Mouse (Mus musculus) Patski (cell line): ENCODE results near the gene Dusp18. TPM values are rescaled to one million over a fixed set of nuclear protein-coding genes. Genes with fewer than 3 reads are reported as not detected.

ENCODE experiments used
- ATAC-seq: fragments of 100-300 bp; one replicate; pipeline ENCODE4 v1.8.0; 2021
- CTCF ChIA-PET: fragments of 350-600 bp; sonication (Branson Sonifier 250); formaldehyde crosslinking; loops from one replicate; lab custom pipeline; 2022; ENCODE audit warnings: inconsistent platforms; lab: Charles Lee
- POLR2A ChIA-PET: fragments of 350-600 bp; sonication (Branson Sonifier 250); formaldehyde crosslinking; loops from one replicate; lab custom pipeline; 2022; ENCODE audit warnings: antibody characterized with exemption, inconsistent platforms; lab: Charles Lee
- DNase-seq: peaks from one replicate; pipeline ENCODE4 v3.0.0-alpha.2; 2011; ENCODE audit warnings: low read depth, low spot score
- H3K27me3 ChIP-seq: fragments of 371-371 bp; one replicate; pipeline ENCODE4 v1.5.1; 2021
- CTCF ChIP-seq: fragments of 100-300 bp; IDR thresholded peaks from one replicate; pipeline ENCODE4 v1.5.1; 2021
- in situ Hi-C: fragments of 300-500 bp; cut with MboI; formaldehyde crosslinking; loops from 3 replicates; pipeline ENCODE4 v1.11.1; 2018; ENCODE audit warnings: low pct_unique_long_range_greater_than_20kb, mixed read lengths
- polyA plus RNA-seq: library from polyadenylated mRNA; unstranded; gene quantifications from one replicate; pipeline ENCODE4 v1.2.3, GENCODE M21; 2021

The Dusp18 gene
- polyA plus RNA-seq, 1 experiment from 2014 or later: 16.4 TPM

DNA sequence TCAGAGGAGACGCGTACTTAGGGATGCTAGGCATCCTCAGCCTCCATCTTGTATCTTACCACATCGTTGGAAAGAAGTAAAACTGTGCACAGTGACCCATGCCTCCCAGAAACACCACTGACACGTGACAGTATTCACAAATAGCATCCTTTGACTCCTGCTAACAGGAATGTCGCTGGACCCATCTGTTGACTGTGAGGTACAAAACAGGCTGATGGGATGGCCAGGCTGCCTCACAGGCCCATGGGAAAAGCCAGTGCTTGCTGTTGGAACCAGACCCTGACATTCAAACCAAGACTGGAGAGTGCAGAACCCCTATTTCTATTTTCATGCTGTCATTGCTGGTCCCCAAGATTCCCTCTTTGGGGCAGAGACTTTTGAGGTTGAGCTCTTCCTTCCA lies 37.1 kb upstream of the Dusp18 start:
- TF ChIP-seq CTCF: no peak
- ChIA-PET POLR2A (no interaction called here), CTCF (interaction anchor here (0.8 to 1.1 kb wide), 2 partner anchors 17 to 24 kb away, joined by 3 read pairs; no protein-coding TSS in a partner anchor)
- no peak for ATAC-seq
- in situ Hi-C loops: no loop called here
- no peak for DNase-seq
- no peaks in the 10 kb centered on the region for H3K27me3 ChIP-seq

DNA sequence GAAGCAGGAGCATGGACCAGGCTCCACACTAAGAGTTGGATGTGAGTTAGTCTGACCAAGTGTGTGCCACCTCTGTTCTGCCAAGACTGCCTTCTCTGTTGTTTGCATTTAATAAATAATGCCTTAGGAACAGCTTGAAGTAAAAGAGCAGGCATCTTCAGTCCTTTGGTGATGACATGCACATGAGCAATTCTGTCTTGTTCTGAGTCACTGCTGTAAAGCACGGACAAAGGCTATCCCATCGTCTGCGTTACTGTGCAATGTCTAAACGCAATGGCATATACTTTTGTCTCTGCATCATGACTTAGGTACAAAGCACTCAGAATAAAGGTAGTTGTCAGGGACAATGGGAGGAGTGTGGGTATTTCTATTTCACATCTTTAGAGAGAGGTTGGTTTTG lies 35.3 kb upstream of the Dusp18 start:
- no peak for TF ChIP-seq CTCF
- POLR2A ChIA-PET: no interaction called here
- CTCF ChIA-PET: interaction anchor here (1.7 kb wide), 1 partner anchor 51 kb away, joined by 4 read pairs; no protein-coding TSS in a partner anchor
- no peak for ATAC-seq
- in situ Hi-C loops: no loop called here
- no peak for DNase-seq
- H3K27me3 ChIP-seq: no peaks in the 10 kb centered on the region

GRCm38 (mm10) chr11:3860361-3860760 lies 34.7 kb upstream of the Dusp18 start:
- no peak for ATAC-seq
- DNase-seq: no peak
- ChIA-PET POLR2A (interaction anchor here (0.7 kb wide), 1 partner anchor 8 kb away, joined by 3 read pairs; no protein-coding TSS in a partner anchor), CTCF (interaction anchor here (1.0 to 1.7 kb wide), 2 partner anchors 12 to 52 kb away, joined by 3 to 4 read pairs; no protein-coding TSS in a partner anchor)
- TF ChIP-seq CTCF: no peak
- in situ Hi-C loops: no loop called here
- no peaks in the 10 kb centered on the region for H3K27me3 ChIP-seq

DNA sequence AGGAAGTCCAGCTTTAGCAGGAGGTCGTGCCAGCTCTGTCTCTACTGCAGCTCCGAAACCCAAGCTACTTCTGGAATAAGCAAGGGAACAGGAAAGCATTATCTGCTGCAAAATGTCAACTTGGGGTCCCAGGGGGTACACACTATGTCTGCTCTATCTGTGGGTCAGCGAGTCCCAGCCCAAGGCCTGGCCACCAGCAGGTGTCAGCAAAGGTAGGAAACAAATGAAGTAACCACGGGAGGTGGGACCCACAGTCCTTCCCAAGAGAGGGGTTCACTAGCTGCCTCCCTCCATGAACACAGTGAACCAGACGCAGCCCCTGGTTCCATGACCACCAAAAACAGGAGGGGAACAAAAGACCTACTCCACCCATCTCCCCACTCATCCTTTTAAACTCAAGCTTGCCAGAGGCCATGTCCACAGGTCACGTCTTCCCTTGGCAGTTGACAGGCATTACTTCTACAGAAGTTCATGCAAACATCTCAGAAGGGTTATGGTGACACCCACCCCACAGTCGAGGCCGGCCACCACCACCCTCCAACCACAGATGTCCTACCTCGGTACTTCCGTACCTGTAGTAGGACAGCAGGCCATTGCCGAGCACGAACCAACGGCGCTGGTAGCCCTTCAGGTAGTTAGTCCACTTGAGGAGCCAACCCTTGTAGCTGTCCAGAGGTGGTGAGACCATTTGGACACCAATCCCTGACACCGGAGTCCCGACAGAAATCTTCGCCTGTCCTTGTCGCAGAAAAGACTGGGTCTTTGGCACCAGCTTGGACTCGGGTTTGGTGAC lies 32.2 kb upstream of the Dusp18 start:
- DNase-seq: no peak
- POLR2A ChIA-PET: interaction anchor here (0.7 kb wide), 1 partner anchor 12 kb away, joined by 3 read pairs; no protein-coding TSS in a partner anchor
- no peak for TF ChIP-seq CTCF
- CTCF ChIA-PET: interaction anchor here (1.4 to 1.5 kb wide), 2 partner anchors 9 to 20 kb away, joined by 3 to 4 read pairs; no protein-coding TSS in a partner anchor
- in situ Hi-C loops: no loop called here
- no peaks in the 10 kb centered on the region for H3K27me3 ChIP-seq
- no peak for ATAC-seq

- ATAC-seq (no peak), DNase-seq (no peak)
- H3K27me3 ChIP-seq: no peaks in the 10 kb centered on the region
- in situ Hi-C loops: no loop called here
- CTCF ChIA-PET: interaction anchor here (1.4 to 1.5 kb wide), 2 partner anchors 10 to 20 kb away, joined by 3 to 4 read pairs; no protein-coding TSS in a partner anchor
- POLR2A ChIA-PET: interaction anchor here (0.7 kb wide), 1 partner anchor 11 kb away, joined by 3 read pairs; no protein-coding TSS in a partner anchor
- no peak for TF ChIP-seq CTCF
Measured at GRCm38 (mm10) chr11:3863454-3864112, 31.5 kb upstream of the Dusp18 start, which contains the start of gene Osbp2. Osbp2 (minus strand) TSS chr11:3863903.

DNA sequence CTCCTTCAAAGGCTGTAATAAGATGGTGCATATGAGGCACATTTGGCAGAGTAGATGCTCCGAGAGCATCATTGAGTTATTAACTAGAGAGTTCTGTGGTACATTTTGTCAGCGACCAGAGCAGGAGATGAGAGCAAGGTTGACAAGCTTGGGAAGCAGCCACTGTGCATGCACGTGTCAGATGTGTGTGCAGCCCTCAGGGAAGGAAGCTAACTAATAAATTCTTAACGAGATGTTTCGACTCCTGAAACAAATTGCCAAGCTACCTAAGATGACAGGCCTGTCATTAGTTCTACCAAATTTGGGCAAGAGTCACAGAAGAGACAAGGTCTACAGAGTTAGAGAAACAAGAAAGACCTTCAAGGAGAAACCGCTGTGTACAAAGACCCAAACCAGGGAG lies 30.7 kb upstream of the Dusp18 start:
- in situ Hi-C loops: no loop called here
- ATAC-seq (no peak), DNase-seq (no peak)
- H3K27me3 ChIP-seq: no peaks in the 10 kb centered on the region
- CTCF ChIA-PET: interaction anchor here (1.3 kb wide), 1 partner anchor 15 kb away, joined by 3 read pairs; no protein-coding TSS in a partner anchor
- TF ChIP-seq CTCF: no peak
- POLR2A ChIA-PET: no interaction called here

DNA sequence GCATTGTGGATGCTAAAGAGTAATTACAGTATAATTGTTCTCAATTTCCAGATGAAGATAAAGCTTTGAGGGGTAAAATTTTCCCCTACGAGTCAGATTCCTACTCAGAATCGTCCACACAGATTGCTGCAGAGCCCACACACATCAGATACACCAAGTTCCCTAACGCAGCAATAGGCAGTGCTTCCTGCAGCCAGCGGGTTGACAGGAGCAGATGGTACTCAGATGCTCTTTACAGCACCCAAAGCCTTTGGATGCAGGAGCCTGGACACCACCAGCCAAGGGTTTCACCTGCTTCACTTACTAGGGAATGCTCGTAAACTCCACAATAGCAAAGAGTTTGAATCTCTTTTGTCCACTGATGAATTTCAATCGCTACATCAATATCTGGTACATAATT lies 18.6 kb upstream of the Dusp18 start:
- no peak for TF ChIP-seq CTCF
- DNase-seq (no peak), ATAC-seq (no peak)
- ChIA-PET CTCF (interaction anchor here (1.1 kb wide), 1 partner anchor 45 kb away, joined by 3 read pairs; no protein-coding TSS in a partner anchor), POLR2A (no interaction called here)
- in situ Hi-C loops: no loop called here
- H3K27me3 ChIP-seq: no peaks in the 10 kb centered on the region

DNA sequence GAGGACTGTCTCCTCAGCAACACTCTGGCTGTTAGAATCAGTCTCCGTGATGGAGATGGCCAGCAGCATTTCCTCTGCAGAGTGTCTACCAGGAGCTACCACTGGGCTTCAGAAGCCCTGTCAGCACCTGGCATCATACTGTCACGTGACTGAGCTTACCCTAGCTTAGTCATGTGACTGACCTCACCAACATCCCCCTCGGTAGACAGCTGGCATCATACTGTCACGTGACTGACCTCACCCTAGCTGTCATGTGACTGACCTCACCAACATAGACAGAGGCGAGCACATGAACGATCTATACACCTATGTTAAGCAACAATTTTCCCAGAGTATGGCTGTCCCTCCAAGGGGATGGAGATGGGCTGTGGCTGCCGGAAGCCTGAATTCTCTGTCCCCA lies 16.4 kb upstream of the Dusp18 start:
- ChIA-PET CTCF (interaction anchor here (0.8 to 2.7 kb wide), 8 partner anchors 12 to 181 kb away, joined by 3 to 17 read pairs (median 4); partner anchors contain the start of gene Slc35e4), POLR2A (no interaction called here)
- TF ChIP-seq CTCF: no peak
- H3K27me3 ChIP-seq: no peaks in the 10 kb centered on the region
- DNase-seq: no peak
- in situ Hi-C loops: no loop called here
- no peak for ATAC-seq

DNA sequence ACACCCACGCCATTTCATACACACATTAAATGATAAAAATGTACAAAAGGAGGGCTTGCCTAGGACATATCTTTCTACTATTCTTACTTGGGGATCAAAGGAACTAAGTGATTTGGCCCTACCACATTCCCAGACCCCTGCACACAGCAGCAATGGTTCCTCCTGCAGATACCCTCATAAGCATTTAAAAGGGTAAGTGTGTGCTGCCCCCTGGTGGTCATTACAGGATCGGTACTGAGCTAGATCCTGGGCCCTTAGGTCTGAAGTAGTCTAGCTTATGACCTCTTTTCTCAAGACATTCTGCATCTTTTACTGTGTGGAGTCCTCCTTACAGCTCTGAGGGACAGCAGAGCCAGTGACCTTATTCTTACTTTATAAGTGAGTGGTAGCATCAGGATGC lies 15.2 kb upstream of the Dusp18 start:
- in situ Hi-C loops: loop anchor here (5.0 to 10.0 kb wide), 2 partner anchors 63 to 345 kb away; no protein-coding TSS in a partner anchor
- no peaks in the 10 kb centered on the region for H3K27me3 ChIP-seq
- ATAC-seq: peak; percentile 54
- peak; percentile 92 for TF ChIP-seq CTCF
- ChIA-PET CTCF (interaction anchor here (0.8 to 2.7 kb wide), 19 partner anchors 9 to 182 kb away, joined by 3 to 18 read pairs (median 4); partner anchors contain the start of genes 4921536K21Rik, Dusp18 and Slc35e4), POLR2A (interaction anchor here (1.1 to 1.3 kb wide), 2 partner anchors 10 to 34 kb away, joined by 3 to 4 read pairs; partner anchors contain the start of gene Slc35e4)
- no peak for DNase-seq

DNA sequence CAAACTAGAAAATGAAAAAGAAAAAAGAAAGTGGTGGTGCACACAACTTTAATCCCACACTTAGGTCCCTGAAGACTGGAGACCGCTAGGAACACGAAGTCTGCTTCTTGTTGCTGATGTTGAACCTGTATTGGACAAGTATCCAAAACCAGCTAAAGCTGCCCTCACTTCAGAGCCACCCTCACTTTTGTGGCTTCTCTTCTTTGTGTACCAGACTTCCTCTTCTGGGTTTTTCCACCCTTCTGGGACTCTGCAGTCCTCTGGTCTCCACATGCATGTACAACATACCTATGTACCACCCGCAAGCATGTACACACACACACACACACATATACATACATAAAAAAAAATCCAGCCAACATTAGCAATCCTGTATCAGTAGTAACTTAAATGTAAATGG lies 11.3 kb upstream of the Dusp18 start:
- ChIA-PET CTCF (interaction anchor here (0.7 to 1.8 kb wide), 3 partner anchors 18 to 37 kb away, joined by 3 read pairs; no protein-coding TSS in a partner anchor), POLR2A (no interaction called here)
- no peaks in the 10 kb centered on the region for H3K27me3 ChIP-seq
- DNase-seq (no peak), ATAC-seq (no peak)
- in situ Hi-C loops: loop anchor here (5.0 to 10.0 kb wide), 2 partner anchors 66 to 349 kb away; no protein-coding TSS in a partner anchor
- no peak for TF ChIP-seq CTCF
